ENCODE assay signal across 10 mouse cellular contexts in the genomic region with DNA sequence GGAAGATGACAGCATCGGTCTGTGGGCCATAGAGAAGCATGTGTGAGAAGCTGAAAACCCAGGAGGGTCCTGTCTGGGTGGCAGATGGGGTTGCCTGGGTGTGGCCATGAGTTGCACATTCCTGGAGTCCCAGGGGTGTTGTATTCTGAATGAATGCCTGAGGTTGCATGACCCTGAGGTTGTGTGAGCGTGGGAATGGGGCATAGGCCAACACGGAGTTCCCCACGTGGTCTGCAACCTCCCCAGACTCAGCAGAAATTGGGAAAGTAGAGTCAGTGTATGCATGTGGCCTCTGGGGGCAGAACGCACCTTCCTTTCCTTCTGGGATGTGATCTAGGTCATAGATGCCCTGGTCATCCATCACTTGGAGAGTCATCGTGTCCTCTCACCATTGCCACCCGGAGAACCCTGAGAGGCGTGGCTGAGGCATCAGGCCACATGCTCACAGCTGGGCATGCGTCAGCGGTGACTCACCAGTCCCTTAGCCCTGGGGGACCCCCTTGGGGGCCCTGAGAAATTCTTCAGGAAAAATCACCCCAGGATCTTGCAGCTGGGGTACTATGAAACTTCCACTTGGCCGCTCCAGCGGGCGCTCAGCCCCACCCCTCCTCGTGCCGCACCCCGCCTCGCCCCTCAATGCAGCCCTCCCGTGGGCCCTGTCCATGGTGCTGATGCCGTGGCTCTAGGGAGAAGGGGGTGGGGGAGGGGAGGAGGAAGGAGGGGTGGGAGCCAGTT. TPM values are rescaled to one million over a fixed set of nuclear protein-coding genes. Genes with fewer than 3 reads are reported as not detected.
DNase-seq lines count a peak whose midpoint lies in the region; ATAC-seq and TF ChIP-seq lines count a peak whose summit lies in the region.
"Had no signal": no experiment of that assay in that cellular context is flagged by ENCODE, and none has a peak within 500 bp of the region (broad histone marks: within the 10 kb centered on the region; RNA-seq: fewer than 3 reads in every experiment).

No protein-coding gene starts in this region.

- H3K9me3 ChIP-seq in limb, embryonic 11.5 days (ENCODE audit: control insufficient read depth, low read length) = no peaks in the 10 kb centered on the region
- no peaks in the 10 kb centered on the region for H3K9me3 ChIP-seq in stomach, embryonic 15.5 days

- intact Hi-C loops in heart, adult 2 months (cut with DNase I) = no loop called here

- no peak for TF ChIP-seq CTCF in heart, adult 2 months (IDR thresholded peaks at IDR 0.05)

- no peaks in the 10 kb centered on the region; the same call in 1 of the 2 replicates for H3K4me1 ChIP-seq in heart, adult 2 months (ENCODE audit: control insufficient read depth, insufficient read depth, low read length)
- no peaks in the 10 kb centered on the region for H3K4me1 ChIP-seq in limb, embryonic 11.5 days (ENCODE audit: control insufficient read depth, insufficient read depth, low read length)
- peaks cover 17% of the 10 kb centered on the region for H3K4me1 ChIP-seq in stomach, embryonic 15.5 days

- H3K27ac ChIP-seq in heart, adult 2 months = no peak overlapping the region; the same call in 1 of the 2 replicates
- no peak overlapping the region for H3K27ac ChIP-seq in limb, embryonic 11.5 days (replicated peaks; ENCODE audit: low read depth, low read length)
- no peak overlapping the region for H3K27ac ChIP-seq in stomach, embryonic 15.5 days

- H3K9ac ChIP-seq in heart, adult 2 months (ENCODE audit: low read depth, low read length) = no peak overlapping the region
- H3K9ac ChIP-seq in limb, embryonic 11.5 days (ENCODE audit: low read length) = no peak overlapping the region
- H3K9ac ChIP-seq in stomach, embryonic 15.5 days = no peak overlapping the region

- H3K4me2 ChIP-seq in limb, embryonic 11.5 days (ENCODE audit: low read depth, severe bottlenecking) = no peak overlapping the region
- H3K4me2 ChIP-seq in stomach, embryonic 15.5 days = peak overlapping the region; percentile 36

- TF ChIP-seq EP300 in heart, adult 2 months (IDR thresholded peaks at IDR 0.05; ENCODE audit: insufficient read depth, low read depth, low read length) = no peak

- H3K27me3 ChIP-seq in heart, adult 2 months (ENCODE audit: control insufficient read depth, insufficient read depth, low read length) = no peaks in the 10 kb centered on the region
- H3K27me3 ChIP-seq in limb, embryonic 11.5 days (ENCODE audit: control insufficient read depth, insufficient read depth, low read length) = 0 out of 2 replicates have a peak, but pooled peaks cover 4% of the 10 kb centered on the region
- 0 out of 2 replicates have a peak, but pooled peaks cover 8% of the 10 kb centered on the region for H3K27me3 ChIP-seq in stomach, embryonic 15.5 days (replicated peaks)

- H3K36me3 ChIP-seq in heart, adult 2 months (ENCODE audit: control insufficient read depth, insufficient read depth, low read length) = no peaks in the 10 kb centered on the region
- no peaks in the 10 kb centered on the region for H3K36me3 ChIP-seq in limb, embryonic 11.5 days (ENCODE audit: control insufficient read depth, insufficient read depth, low read length)
- H3K36me3 ChIP-seq in stomach, embryonic 15.5 days = no peaks in the 10 kb centered on the region

- H3K4me3 ChIP-seq in heart, adult 2 months = peak overlapping the region; percentile 18; the same call in 1 of the 2 replicates
- H3K4me3 ChIP-seq in limb, embryonic 11.5 days (ENCODE audit: low read depth, low read length) = no peak overlapping the region
- no peak overlapping the region for H3K4me3 ChIP-seq in stomach, embryonic 15.5 days (replicated peaks)

- no peak for ATAC-seq in limb, embryonic 11.5 days (ENCODE audit: insufficient number of reproducible peaks, low FRiP score, low TSS enrichment, low read depth)
- ATAC-seq in stomach, embryonic 15.5 days (ENCODE audit: insufficient read depth, low FRiP score, low read depth) = peak; percentile 17; the same call in 1 of the 2 replicates
- ATAC-seq in monocyte, adult 5-6 weeks (replicated peaks; ENCODE audit: insufficient number of reproducible peaks, low FRiP score, low TSS enrichment, poor library complexity, severe bottlenecking) = no peak

- DNase-seq in urinary bladder, adult 2 months (ENCODE audit: low spot score) = peak; percentile 29
- DNase-seq in urinary bladder, postnatal 36 days (ENCODE audit: low spot score in 2 of 2) = no peak
- peak; percentile 11 for DNase-seq in brain, adult 2 months (ENCODE audit: low read depth, low spot score)
- DNase-seq in heart, adult 2 months = peak; percentile 62 to 65
- DNase-seq in limb, embryonic 11.5 days (ENCODE audit: low spot score) = peak; percentile 79
- no peak for DNase-seq in spleen, adult 18-20 months

- no peak for TF ChIP-seq POLR2A in heart, adult 2 months (IDR thresholded peaks at IDR 0.05; ENCODE audit: insufficient read depth, low read depth, low read length)

- WGBS in heart, adult 2 months = 9% methylated on average over 19 of the region's 19 CpGs
- 13% methylated on average over 19 of the region's 19 CpGs for WGBS in limb, embryonic 11.5 days
- 15% methylated on average over 19 of the region's 19 CpGs for WGBS in stomach, embryonic 15.5 days

- H3K79me2 ChIP-seq in heart, adult 2 months (replicated peaks; ENCODE audit: control insufficient read depth, insufficient read depth, low read length) = no peaks in the 10 kb centered on the region

RNA-seq across cellular contexts. Expression of a gene that starts 2.2 kb away (rescaled TPM):
- 13.5 and 14.3 TPM in 2 replicates for polyA plus RNA-seq in urinary bladder, adult 2 months (2012; rRNA removed)
- total RNA-seq in heart, adult 2 months (2021) = 10 to 100 TPM in 1 of 2 experiments, 1 to 10 TPM in 1; 7.0 to 19.7 TPM
- polyA plus RNA-seq in heart, adult 2 months (2012; rRNA removed) = 11.6 and 13.5 TPM in 2 replicates
- 0.21 TPM in 1 of 2 replicates, not detected in the other for polyA plus RNA-seq in limb, embryonic 11.5 days (2014; fragmentation: Nextera tagmentation; extraction: Ambion mirVana)
- 3.2 and 3.5 TPM in 2 replicates for polyA plus RNA-seq in stomach, embryonic 15.5 days (2015; fragmentation: Nextera tagmentation; extraction: Ambion mirVana)
- 0.11 TPM in 1 of 3 replicates, not detected in the others for total RNA-seq in monocyte, adult 5-6 weeks (2017)

RNA-seq across cellular contexts. Expression of a gene that starts 5.6 kb away (rescaled TPM):
- not detected in 2 replicates for polyA plus RNA-seq in urinary bladder, adult 2 months (2012; rRNA removed)
- total RNA-seq in heart, adult 2 months (2021) = not detected
- not detected in 2 replicates for polyA plus RNA-seq in heart, adult 2 months (2012; rRNA removed)
- polyA plus RNA-seq in limb, embryonic 11.5 days (2014; fragmentation: Nextera tagmentation; extraction: Ambion mirVana) = not detected in 2 replicates
- not detected in 2 replicates for polyA plus RNA-seq in stomach, embryonic 15.5 days (2015; fragmentation: Nextera tagmentation; extraction: Ambion mirVana)
- total RNA-seq in monocyte, adult 5-6 weeks (2017) = not detected in 3 replicates
- polyA plus RNA-seq: gonadal fat pad, adult 2 months; small intestine, adult 2 months had no signal

RNA-seq across cellular contexts. Expression of a gene that starts 55.7 kb away (rescaled TPM):
- polyA plus RNA-seq in urinary bladder, adult 2 months (2012; rRNA removed) = 59.3 and 71.9 TPM in 2 replicates
- total RNA-seq in heart, adult 2 months (2021) = 1 to 10 TPM; 3.9 to 4.3 TPM
- 16.4 and 21.2 TPM in 2 replicates for polyA plus RNA-seq in heart, adult 2 months (2012; rRNA removed)
- polyA plus RNA-seq in limb, embryonic 11.5 days (2014; fragmentation: Nextera tagmentation; extraction: Ambion mirVana) = 1.2 and 1.4 TPM in 2 replicates
- polyA plus RNA-seq in stomach, embryonic 15.5 days (2015; fragmentation: Nextera tagmentation; extraction: Ambion mirVana) = 20.7 and 21.2 TPM in 2 replicates
- 5.2 to 12.0 TPM (median 11.8 TPM) in 3 replicates for total RNA-seq in monocyte, adult 5-6 weeks (2017)

Comparison
In these comparisons a context has a peak if more than half of its experiments do, and no peak if none do; other contexts are left out.
1. DNase-seq: peak in urinary bladder, adult 2 months (single experiment), brain, adult 2 months (single experiment), heart, adult 2 months (2 of 2) and limb, embryonic 11.5 days (single experiment); none in urinary bladder, postnatal 36 days (0 of 2) and spleen, adult 18-20 months (0 of 2).